Mouse (Mus musculus) right cerebral cortex, adult 2 months (tissue): ENCODE results near the gene Edem2.

Experiments used
- DNase-seq, 2 experiments: peaks; one replicate each; pipeline ENCODE4 v3.0.0; 2021 to 2022; ENCODE audit warnings: low spot score in 2 of 2

The Edem2 gene

GRCm38 (mm10) chr2:155729158-155729645, at the start of gene Edem2:
Edem2 (minus strand) TSS chr2:155729475.
- DNase-seq: peak; percentile 94 to 95

- no peak for DNase-seq
These were observed 49.8 kb upstream of the Edem2 start for GRCm38 (mm10) chr2:155779066-155779465.

GRCm38 (mm10) chr2:155778004-155778403, 48.7 kb upstream of the Edem2 start:
- no peak for DNase-seq

GRCm38 (mm10) chr2:155777688-155777985, 48.4 kb upstream of the Edem2 start:
- DNase-seq: no peak

GRCm38 (mm10) chr2:155776824-155777687, 47.8 kb upstream of the Edem2 start:
- no peak for DNase-seq

GRCm38 (mm10) chr2:155775685-155776263, 46.5 kb upstream of the Edem2 start:
- DNase-seq: peak; percentile 44

- DNase-seq: no peak
These were observed 45.8 kb upstream of the Edem2 start, which contains the start of gene Mmp24 for GRCm38 (mm10) chr2:155774927-155775684. Mmp24 (plus strand) TSS chr2:155775342.

GRCm38 (mm10) chr2:155774261-155774926, 45.1 kb upstream of the Edem2 start:
- DNase-seq: no peak

GRCm38 (mm10) chr2:155773664-155774063, 44.4 kb upstream of the Edem2 start:
- no peak for DNase-seq

GRCm38 (mm10) chr2:155764679-155765418, 35.6 kb upstream of the Edem2 start:
- DNase-seq: peak; percentile 61 to 83

GRCm38 (mm10) chr2:155756855-155757566, 27.7 kb upstream of the Edem2 start:
- no peak for DNase-seq

GRCm38 (mm10) chr2:155755746-155756145, 26.5 kb upstream of the Edem2 start:
- DNase-seq: no peak

- no peak for DNase-seq
These were observed 21.9 kb upstream of the Edem2 start, which contains the start of gene Procr for GRCm38 (mm10) chr2:155751014-155751786. Procr (plus strand) TSS chr2:155751117.

GRCm38 (mm10) chr2:155749394-155749793, 20.1 kb upstream of the Edem2 start:
- no peak for DNase-seq

GRCm38 (mm10) chr2:155745487-155745886, 16.2 kb upstream of the Edem2 start:
- no peak for DNase-seq

- DNase-seq: no peak
These were observed 14.1 kb upstream of the Edem2 start for GRCm38 (mm10) chr2:155743351-155743750.

- no peak for DNase-seq
These were observed 13.7 kb upstream of the Edem2 start for GRCm38 (mm10) chr2:155742931-155743337.

GRCm38 (mm10) chr2:155742211-155742610, 12.9 kb upstream of the Edem2 start:
- no peak for DNase-seq

GRCm38 (mm10) chr2:155737803-155738202, 8.5 kb upstream of the Edem2 start:
- DNase-seq: no peak

GRCm38 (mm10) chr2:155736936-155737335, 7.7 kb upstream of the Edem2 start:
- no peak for DNase-seq
